Mouse (Mus musculus) effector memory CD4-positive, alpha-beta T cell, adult 5 months (primary cell): ENCODE results near the gene Ccng2. TPM values are rescaled to one million over a fixed set of nuclear protein-coding genes. Genes with fewer than 3 reads are reported as not detected.

Experiments
- polyA plus RNA-seq: library from polyadenylated mRNA; unstranded; fragments of 100-300 nt; shearing (Covaris generic); gene quantifications from one replicate; pipeline ENCODE4 v1.2.1, GENCODE M21; 2017

Ccng2 gene
- 104 TPM for polyA plus RNA-seq

GRCm38 (mm10) chr5:93266883-93267704 lies at the start of gene Ccng2:
Gene Ccng2, plus strand, starts transcription at chr5:93267257.

Other genes starting within 250 kb of the Ccng2 start
- gene Sowahb, start 222.2 kb upstream of the Ccng2 start, polyA plus RNA-seq = not detected
- 51.6 TPM for gene Sept11, start 173.8 kb upstream of the Ccng2 start, polyA plus RNA-seq
- 161 TPM for gene Ccni, start 60.8 kb upstream of the Ccng2 start, polyA plus RNA-seq
- gene 2010109A12Rik, start 60.7 kb upstream of the Ccng2 start, polyA plus RNA-seq = 2.2 TPM